Mouse (Mus musculus): ENCODE measurements around the gene Dlx5. TPM values are rescaled to one million over a fixed set of nuclear protein-coding genes. Genes with fewer than 3 reads are reported as not detected.

Dlx5 gene
- total and polyA plus RNA-seq, 3 experiments: not detected

DNA sequence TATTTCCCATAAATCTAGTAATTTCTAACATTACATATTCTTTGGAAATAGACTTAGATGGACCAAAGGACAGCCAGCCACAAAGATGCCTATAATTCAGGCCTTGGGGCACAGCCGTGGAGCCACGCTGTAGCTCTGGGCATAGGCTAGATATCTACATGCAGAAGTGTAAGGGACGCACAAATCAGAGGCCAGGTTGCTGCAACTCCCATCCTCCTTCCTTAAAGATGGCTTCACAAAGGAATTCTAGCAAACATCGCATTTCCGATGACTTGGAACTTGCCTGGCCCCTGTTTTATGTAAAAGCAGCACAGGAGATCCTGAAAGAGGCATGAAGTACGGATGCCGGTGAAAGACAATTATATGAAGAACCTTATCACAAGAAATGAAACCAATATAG is 5.2 kb downstream of the Dlx5 start:
- no peaks in the 10 kb centered on the region for H3K9me3 ChIP-seq (replicated peaks; ENCODE audit: insufficient read depth, low read length)
- H3K9ac ChIP-seq (ENCODE audit: control insufficient read depth, low read depth, low read length, poor library complexity, severe bottlenecking): no peak overlapping the region
- H3K4me1 ChIP-seq (ENCODE audit: control insufficient read depth in 1 of 2, insufficient read depth in 2 of 2, low read length in 2 of 2): no peaks in the 10 kb centered on the region
- TF ChIP-seq RCOR1 (IDR thresholded peaks at IDR 0.05; ENCODE audit: low read depth, low read length): no peak
- no peak for TF ChIP-seq ZKSCAN1 (IDR thresholded peaks at IDR 0.05; ENCODE audit: low read depth, low read length)
- TF ChIP-seq MYC (IDR thresholded peaks at IDR 0.05; ENCODE audit: low read depth, low read length): no peak
- no peak for TF ChIP-seq EP300 (IDR thresholded peaks at IDR 0.05; ENCODE audit: low read depth in 1 of 2, low read length in 2 of 2)
- TF ChIP-seq RAD21 (IDR thresholded peaks at IDR 0.05; ENCODE audit: low read depth, low read length): no peak
- no peak for TF ChIP-seq ZC3H11A (IDR thresholded peaks at IDR 0.05; ENCODE audit: low read depth, low read length)
- no peak for TF ChIP-seq POLR2AphosphoS5 (IDR thresholded peaks at IDR 0.05; ENCODE audit: borderline replicate concordance, low read depth, low read length)
- no peak for TF ChIP-seq JUND (IDR thresholded peaks at IDR 0.05; ENCODE audit: low read depth, low read length)
- TF ChIP-seq CTCF (IDR thresholded peaks at IDR 0.05 in 2 of 3, conservative IDR thresholded peaks at IDR 0.05 in 1 of 3; ENCODE audit: control insufficient read depth in 1 of 3, insufficient read depth in 1 of 3, low read depth in 2 of 3, low read length in 3 of 3, poor library complexity in 1 of 3, severe bottlenecking in 1 of 3): no peak
- TF ChIP-seq SMC3 (IDR thresholded peaks at IDR 0.05; ENCODE audit: low read depth, low read length): no peak
- no peak for TF ChIP-seq E2F4 (IDR thresholded peaks at IDR 0.05; ENCODE audit: borderline replicate concordance, low read depth, low read length)
- TF ChIP-seq ZNF384 (IDR thresholded peaks at IDR 0.05; ENCODE audit: low read depth, low read length): no peak
- TF ChIP-seq BHLHE40 (IDR thresholded peaks at IDR 0.05; ENCODE audit: borderline replicate concordance, low read depth, low read length): no peak
- no peak for TF ChIP-seq GABPA (IDR thresholded peaks at IDR 0.05; ENCODE audit: low read depth, low read length)
- TF ChIP-seq MEF2A (IDR thresholded peaks at IDR 0.05; ENCODE audit: extremely low read depth, insufficient replicate concordance, low read depth, low read length, poor library complexity, severe bottlenecking): no peak
- no peak for TF ChIP-seq CHD2 (IDR thresholded peaks at IDR 0.05; ENCODE audit: low read length)
- no peak for TF ChIP-seq ZMIZ1 (IDR thresholded peaks at IDR 0.05; ENCODE audit: low read depth, low read length)
- TF ChIP-seq TBP (IDR thresholded peaks at IDR 0.05; ENCODE audit: low read depth, low read length): no peak
- no peak overlapping the region for H3K27ac ChIP-seq (ENCODE audit: control insufficient read depth, low read depth, low read length)
- H3K27me3 ChIP-seq (ENCODE audit: control insufficient read depth in 1 of 2, insufficient read depth in 2 of 2, low read length in 2 of 2): no peaks in the 10 kb centered on the region
- no peak for DNase-seq (ENCODE audit: low read depth, low spot score)
- H3K4me3 ChIP-seq (ENCODE audit: control insufficient read depth in 1 of 2, insufficient read depth in 1 of 2, low read depth in 2 of 2, low read length in 2 of 2): no peak overlapping the region
- H3K36me3 ChIP-seq (ENCODE audit: control insufficient read depth in 1 of 2, insufficient read depth in 2 of 2, low read length in 2 of 2): no peaks in the 10 kb centered on the region
- H3K79me2 ChIP-seq (ENCODE audit: control insufficient read depth, insufficient read depth, low read length, poor library complexity): no peaks in the 10 kb centered on the region

DNA sequence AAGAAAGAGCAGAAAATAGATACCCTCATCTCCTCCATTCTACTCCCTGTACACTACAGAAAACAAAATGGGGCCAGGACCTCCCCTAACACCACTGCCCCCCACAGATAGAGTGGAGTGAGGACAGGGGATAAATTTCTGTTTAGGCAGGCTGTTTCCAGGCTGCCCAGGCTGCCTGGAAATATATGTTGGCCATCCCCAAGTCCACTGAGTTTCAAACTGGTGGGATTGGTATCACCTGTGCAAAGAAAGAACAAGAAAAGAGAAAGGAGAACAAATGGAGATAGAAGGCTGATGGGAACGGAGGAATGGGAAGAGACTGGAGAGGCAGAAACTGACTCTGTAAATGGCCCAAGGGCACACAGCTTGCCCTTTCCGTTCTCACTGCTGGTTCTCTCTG is 5.7 kb downstream of the Dlx5 start:
- TF ChIP-seq TBP (IDR thresholded peaks at IDR 0.05; ENCODE audit: low read depth, low read length): no peak
- TF ChIP-seq MAX (IDR thresholded peaks at IDR 0.05; ENCODE audit: low read length): no peak
- TF ChIP-seq ELF1 (IDR thresholded peaks at IDR 0.05; ENCODE audit: low read depth, low read length): no peak
- TF ChIP-seq MAZ (IDR thresholded peaks at IDR 0.05; ENCODE audit: low read depth, low read length): no peak

More for the DNA sequence above, 5.7 kb downstream of the Dlx5 start:
- Histone ChIP-seq H3K4me3 (ENCODE audit: control insufficient read depth in 1 of 2, insufficient read depth in 1 of 2, low read depth in 2 of 2, low read length in 2 of 2) (no peak overlapping the region), H3K27me3 (ENCODE audit: control insufficient read depth in 1 of 2, insufficient read depth in 2 of 2, low read length in 2 of 2) (no peaks in the 10 kb centered on the region), H3K36me3 (ENCODE audit: control insufficient read depth in 1 of 2, insufficient read depth in 2 of 2, low read length in 2 of 2) (no peaks in the 10 kb centered on the region), H3K27ac (ENCODE audit: control insufficient read depth, low read depth, low read length) (no peak overlapping the region), H3K9ac (ENCODE audit: control insufficient read depth, low read depth, low read length, poor library complexity, severe bottlenecking) (no peak overlapping the region), H3K79me2 (ENCODE audit: control insufficient read depth, insufficient read depth, low read length, poor library complexity) (no peaks in the 10 kb centered on the region), H3K4me1 (ENCODE audit: control insufficient read depth in 1 of 2, insufficient read depth in 2 of 2, low read length in 2 of 2) (no peaks in the 10 kb centered on the region), H3K9me3 (replicated peaks; ENCODE audit: insufficient read depth, low read length) (no peaks in the 10 kb centered on the region)
- DNase-seq (ENCODE audit: low read depth, low spot score): no peak

Data from MEL (cell line).